Mouse (Mus musculus) liver, embryonic 16.5 days (tissue): ENCODE data around the gene 2610528J11Rik. TPM values are rescaled to one million over a fixed set of nuclear protein-coding genes. Genes with fewer than 3 reads are reported as not detected.
A peak's percentile ranks its signal among the peaks of the same experiment; 100 is the strongest.
"Not testable (repeated sequence)": the region's sequence is repeated elsewhere in the genome, so short reads cannot be mapped to it uniquely, and the experiment has no call there.

ENCODE experiments used
- ATAC-seq: fragments of 200-750 bp; cut with Nextera tagmentation; 2 replicates; pipeline ENCODE4 v1.8.0; 2017; ENCODE audit warnings: low read depth, mild to moderate bottlenecking, moderate number of reproducible peaks, moderate library complexity
- H3K27ac ChIP-seq: fragments of 300-500 bp; sonication (generic); 2 replicates; pipeline ENCODE4 v1.5.1; 2014; ENCODE audit warnings: mild to moderate bottlenecking, low read length
- H3K27me3 ChIP-seq: fragments of 300-500 bp; sonication (generic); 2 replicates; pipeline ENCODE4 v1.6.1; 2014; ENCODE audit warnings: low read depth, low read length, mixed read lengths; ENCODE audit not compliant: control insufficient read depth, insufficient read depth
- H3K36me3 ChIP-seq: fragments of 300-500 bp; sonication (generic); 2 replicates; pipeline ENCODE4 v1.6.1; 2014; ENCODE audit warnings: mild to moderate bottlenecking; ENCODE audit not compliant: control insufficient read depth, insufficient read depth
- H3K4me1 ChIP-seq: fragments of 300-500 bp; sonication (generic); 2 replicates; pipeline ENCODE4 v1.6.1; 2014; ENCODE audit warnings: low read depth, low read length, mixed read lengths; ENCODE audit not compliant: control insufficient read depth
- H3K4me2 ChIP-seq: fragments of 300-500 bp; sonication (generic); 2 replicates; pipeline ENCODE4 v1.6.1; 2014; ENCODE audit warnings: low read depth, low read length, mixed read lengths
- H3K4me3 ChIP-seq: fragments of 300-500 bp; sonication (generic); 2 replicates; pipeline ENCODE4 v1.5.1; 2014; ENCODE audit warnings: low read depth, mild to moderate bottlenecking, low read length
- H3K9ac ChIP-seq: fragments of 300-500 bp; sonication (generic); 2 replicates; pipeline ENCODE4 v1.6.1; 2014; ENCODE audit warnings: low read depth, low read length
- H3K9me3 ChIP-seq: fragments of 300-500 bp; sonication (generic); replicated peaks from 2 replicates; pipeline ENCODE4 v1.6.1; 2016; ENCODE audit warnings: low read length; ENCODE audit not compliant: control insufficient read depth
- WGBS: fragments of 180-500 bp; shearing (Covaris S2); extraction: QIAGEN DNeasy Blood & Tissue Kit; methylation state at CpG from one replicate; pipeline ENCODE4 v1.1.7; 2014; ENCODE audit not compliant: insufficient replicate concordance; 5-methylcytosine and 5-hydroxymethylcytosine counted together
- polyA plus RNA-seq: library from polyadenylated mRNA; unstranded; fragments of >200 nt; fragmentation: Nextera tagmentation; extraction: Ambion mirVana; gene quantifications from 2 replicates; pipeline ENCODE4 v1.2.1, GENCODE M21; 2015

Gene 2610528J11Rik
- polyA plus RNA-seq, 1 experiment from 2014 or later = 8.8 TPM

- not testable (repeated sequence) for H3K27me3 ChIP-seq, H3K4me3 ChIP-seq, H3K9ac ChIP-seq, H3K4me1 ChIP-seq, ATAC-seq, H3K36me3 ChIP-seq, H3K4me2 ChIP-seq, H3K9me3 ChIP-seq, H3K27ac ChIP-seq
- WGBS = 70% methylated on average over 22 of the region's 23 CpGs
Measured at GRCm38 (mm10) chr4:118547424-118548129, 20.8 kb downstream of the 2610528J11Rik start.

- not testable (repeated sequence) for H3K27me3 ChIP-seq, H3K36me3 ChIP-seq, H3K27ac ChIP-seq, H3K9me3 ChIP-seq, H3K4me1 ChIP-seq, ATAC-seq, H3K4me2 ChIP-seq, H3K4me3 ChIP-seq, H3K9ac ChIP-seq
- WGBS = 65% methylated on average over 10 of the region's 10 CpGs
Measured at GRCm38 (mm10) chr4:118548130-118548480, 21.3 kb downstream of the 2610528J11Rik start.

- no peaks in the 10 kb centered on the region for H3K27me3 ChIP-seq
- no peak overlapping the region for H3K27ac ChIP-seq
- H3K36me3 ChIP-seq = no peaks in the 10 kb centered on the region
- no peak overlapping the region for H3K4me3 ChIP-seq
- H3K4me2 ChIP-seq = no peak overlapping the region
- no peaks in the 10 kb centered on the region for H3K4me1 ChIP-seq
- H3K9ac ChIP-seq = no peak overlapping the region
- H3K9me3 ChIP-seq = no peaks in the 10 kb centered on the region
- no peak for ATAC-seq
- 63% methylated on average over 3 of the region's 3 CpGs for WGBS
Measured at GRCm38 (mm10) chr4:118553039-118553649, 26.3 kb downstream of the 2610528J11Rik start.

- WGBS = 69% methylated on average over 13 of the region's 13 CpGs
- no peaks in the 10 kb centered on the region; the same call in 1 of the 2 replicates for H3K9me3 ChIP-seq
- H3K4me1 ChIP-seq = no peaks in the 10 kb centered on the region
- H3K9ac ChIP-seq = no peak overlapping the region
- ATAC-seq = no peak
- no peak overlapping the region for H3K27ac ChIP-seq
- no peaks in the 10 kb centered on the region for H3K36me3 ChIP-seq
- H3K4me2 ChIP-seq = no peak overlapping the region
- H3K4me3 ChIP-seq = no peak overlapping the region
- H3K27me3 ChIP-seq = no peaks in the 10 kb centered on the region
Measured at GRCm38 (mm10) chr4:118564062-118564925, 37.5 kb downstream of the 2610528J11Rik start.

GRCm38 (mm10) chr4:118564926-118565279 is 38.1 kb downstream of the 2610528J11Rik start:
- no peaks in the 10 kb centered on the region for H3K36me3 ChIP-seq

GRCm38 (mm10) chr4:118566161-118566676 is 39.4 kb downstream of the 2610528J11Rik start:
- no peak for ATAC-seq
- Histone ChIP-seq H3K4me1 (no peaks in the 10 kb centered on the region), H3K4me3 (no peak overlapping the region), H3K4me2 (no peak overlapping the region), H3K27me3 (no peaks in the 10 kb centered on the region; the same call in 1 of the 2 replicates), H3K36me3 (no peaks in the 10 kb centered on the region), H3K27ac (no peak overlapping the region), H3K9ac (no peak overlapping the region), H3K9me3 (no peaks in the 10 kb centered on the region; the same call in 1 of the 2 replicates)
- WGBS = 26% methylated on average over 7 of the region's 7 CpGs

More at GRCm38 (mm10) chr4:118564926-118565279, 38.1 kb downstream of the 2610528J11Rik start:
- WGBS = 69% methylated on average over 3 of the region's 3 CpGs
- no peaks in the 10 kb centered on the region; the same call in 1 of the 2 replicates for H3K27me3 ChIP-seq
- no peaks in the 10 kb centered on the region; the same call in 1 of the 2 replicates for H3K9me3 ChIP-seq
- ATAC-seq = no peak
- no peaks in the 10 kb centered on the region for H3K4me1 ChIP-seq
- no peak overlapping the region for H3K27ac ChIP-seq
- H3K9ac ChIP-seq = no peak overlapping the region
- no peak overlapping the region for H3K4me2 ChIP-seq
- no peak overlapping the region for H3K4me3 ChIP-seq

- Histone ChIP-seq H3K36me3 (no peaks in the 10 kb centered on the region), H3K4me2 (no peak overlapping the region), H3K27ac (peak overlapping the region; percentile 56; the same call in 1 of the 2 replicates), H3K27me3 (peaks cover 3% of the 10 kb centered on the region; the same call in 1 of the 2 replicates), H3K9me3 (no peaks in the 10 kb centered on the region; the same call in 1 of the 2 replicates), H3K9ac (no peak overlapping the region), H3K4me3 (peak overlapping the region; percentile 30), H3K4me1 (no peaks in the 10 kb centered on the region)
- peak; percentile 94 for ATAC-seq
- 26% methylated on average over 10 of the region's 10 CpGs for WGBS
Measured at GRCm38 (mm10) chr4:118568709-118569108, 41.9 kb downstream of the 2610528J11Rik start.

GRCm38 (mm10) chr4:118569320-118569719 is 42.5 kb downstream of the 2610528J11Rik start:
- peak; percentile 46 for ATAC-seq
- WGBS = 64% methylated on average over 23 of the region's 23 CpGs
- Histone ChIP-seq H3K27me3 (peaks cover 3% of the 10 kb centered on the region; the same call in 1 of the 2 replicates), H3K4me2 (0 out of 2 replicates have a peak overlapping the region, but pooled peaks have one; percentile 5), H3K36me3 (no peaks in the 10 kb centered on the region), H3K4me1 (no peaks in the 10 kb centered on the region), H3K9ac (peak overlapping the region; percentile 25; the same call in 1 of the 2 replicates), H3K9me3 (no peaks in the 10 kb centered on the region; the same call in 1 of the 2 replicates), H3K4me3 (peak overlapping the region; percentile 32), H3K27ac (peak overlapping the region; percentile 56; the same call in 1 of the 2 replicates)
